ENCODE assay signal across 28 mouse cellular contexts in the genomic region with DNA sequence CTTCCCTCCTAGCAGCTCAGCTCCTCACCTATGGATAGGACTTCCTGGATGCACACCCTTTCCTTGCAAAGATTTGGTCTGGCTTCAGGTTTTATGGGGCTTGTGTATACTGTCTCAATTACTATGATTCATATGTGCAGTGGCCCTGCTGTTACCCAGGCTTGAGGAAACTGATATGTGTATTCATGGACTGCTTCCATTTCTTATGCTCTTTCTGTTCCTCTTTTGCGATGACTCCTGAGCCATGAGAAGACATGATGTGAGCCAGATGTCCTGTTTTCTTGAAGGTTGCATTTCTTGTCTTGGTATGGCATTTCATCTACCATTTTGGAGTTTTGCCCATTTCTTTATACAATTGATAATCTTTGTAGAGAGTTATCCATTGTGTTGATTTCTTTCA. TPM values are rescaled to one million over a fixed set of nuclear protein-coding genes. Genes with fewer than 3 reads are reported as not detected.
"Had no signal": no experiment of that assay in that cellular context is flagged by ENCODE, and none has a peak within 500 bp of the region (broad histone marks: within the 10 kb centered on the region; RNA-seq: fewer than 3 reads in every experiment).

No protein-coding gene starts in this region.

- H3K27me3 ChIP-seq: kidney, embryonic 15.5 days; liver, embryonic 13.5 days had no signal

- H3K4me1 ChIP-seq: kidney, embryonic 15.5 days; liver, embryonic 13.5 days; midbrain, embryonic 12.5 days had no signal

- DNase-seq: kidney, adult 11 months; kidney, adult 8-10 months; kidney, postnatal 10 days; kidney, postnatal 36 days; layer of hippocampus, postnatal 36 days; liver, embryonic 13.5 days; lung, adult 2 months; thymus, adult 18-20 months; thymus, postnatal 36 days had no signal

- H3K9ac ChIP-seq: kidney, embryonic 15.5 days; liver, embryonic 13.5 days; midbrain, embryonic 12.5 days had no signal

- H3K4me3 ChIP-seq: kidney, embryonic 15.5 days; left cerebral cortex, adult 2 months; liver, embryonic 13.5 days; midbrain, embryonic 12.5 days had no signal

- ATAC-seq: midbrain, embryonic 16.5 days had no signal

- H3K36me3 ChIP-seq: kidney, embryonic 15.5 days; liver, embryonic 13.5 days; midbrain, embryonic 12.5 days had no signal

- H3K4me2 ChIP-seq: kidney, embryonic 15.5 days; liver, embryonic 13.5 days; midbrain, embryonic 12.5 days had no signal

- H3K27ac ChIP-seq: kidney, embryonic 15.5 days; left cerebral cortex, adult 2 months; liver, embryonic 13.5 days; macrophage; midbrain, embryonic 12.5 days had no signal

- H3K9me3 ChIP-seq: kidney, embryonic 15.5 days; liver, embryonic 13.5 days; midbrain, embryonic 12.5 days had no signal

RNA-seq across cellular contexts. Expression of a gene that starts 48.0 kb away (rescaled TPM):
- total RNA-seq: layer of hippocampus, adult 8-10 months; layer of hippocampus, postnatal 10 days; layer of hippocampus, postnatal 36 days; left cerebral cortex, adult 2 months; left cerebral cortex, postnatal 10 days; left cerebral cortex, postnatal 36 days; liver, adult 2 months; megakaryocyte-erythroid progenitor cell, adult 5-6 weeks had no signal
- polyA plus RNA-seq: kidney, embryonic 15.5 days; limb, embryonic 11.5 days; limb, embryonic 14.5 days; liver, adult 2 months; liver, embryonic 13.5 days; liver, embryonic 16.5 days; lung, adult 2 months; lung, embryonic 16.5 days; macrophage; midbrain, embryonic 12.5 days; midbrain, embryonic 16.5 days; neural tube, embryonic 11.5 days; neural tube, embryonic 14.5 days; small intestine, adult 2 months; stomach, embryonic 16.5 days had no signal
